Mouse (Mus musculus) G1E (cell line): ENCODE measurements around the gene Tescl.

Experiments used
- CTCF ChIP-seq: IDR thresholded peaks from 2 replicates; pipeline ENCODE4 v1.5.1; 2012; ENCODE audit warnings: low read depth, low read length, inconsistent platforms, mixed read lengths
- TAL1 ChIP-seq: conservative IDR thresholded peaks from 2 replicates; pipeline ENCODE4 v1.6.1; 2012; ENCODE audit warnings: low read depth, low read length, inconsistent platforms, mixed read lengths

DNA sequence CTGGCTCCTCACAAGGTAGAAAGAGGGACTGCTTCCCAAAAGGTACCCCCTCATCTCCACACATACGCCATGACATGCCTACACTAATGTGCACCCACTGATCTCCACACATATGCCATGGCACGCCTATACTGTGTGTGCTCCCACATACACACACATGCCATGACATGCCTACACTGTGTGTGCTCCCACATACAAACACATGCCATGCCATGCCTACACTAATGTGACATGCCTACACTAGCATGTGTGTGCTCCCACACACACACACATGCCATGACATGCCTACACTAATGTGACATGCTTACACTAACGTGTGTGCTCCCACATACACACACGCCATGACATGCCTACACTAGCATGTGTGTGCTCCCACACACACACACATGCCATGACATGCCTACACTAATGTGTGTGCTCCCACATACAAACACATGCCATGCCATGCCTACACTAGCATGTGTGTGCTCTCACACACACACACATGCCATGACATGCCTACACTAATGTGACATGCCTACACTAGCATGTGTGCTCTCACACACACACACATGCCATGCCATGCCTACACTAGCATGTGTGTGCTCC is 43.5 kb downstream of the Tescl start:
- no peak for TF ChIP-seq CTCF
- TF ChIP-seq TAL1, result no peak
